Mouse (Mus musculus) induced T-regulatory cell, adult 2 months (primary cell): ENCODE measurements around the gene Gm1673.

Experiments
- DNase-seq: peaks from one replicate; pipeline ENCODE4 v3.0.0-alpha.2; 2012; ENCODE audit warnings: low read depth

The Gm1673 gene

GRCm38 (mm10) chr5:33997829-33998504 lies 14.7 kb downstream of the Gm1673 start:
- no peak for DNase-seq

GRCm38 (mm10) chr5:33998505-33998877 lies 15.3 kb downstream of the Gm1673 start:
- DNase-seq: no peak

- no peak for DNase-seq
Observed at GRCm38 (mm10) chr5:33999466-34000090, 16.3 kb downstream of the Gm1673 start.

- DNase-seq: no peak
Observed at GRCm38 (mm10) chr5:34000809-34001208, 17.6 kb downstream of the Gm1673 start.

- no peak for DNase-seq
Observed at GRCm38 (mm10) chr5:34001401-34001800, 18.2 kb downstream of the Gm1673 start.

- DNase-seq: no peak
Observed at GRCm38 (mm10) chr5:34002636-34003035, 19.4 kb downstream of the Gm1673 start.

- DNase-seq: no peak
Observed at GRCm38 (mm10) chr5:34004618-34005017, 21.4 kb downstream of the Gm1673 start.

- DNase-seq: no peak
Observed at GRCm38 (mm10) chr5:34006832-34007231, 23.6 kb downstream of the Gm1673 start.

GRCm38 (mm10) chr5:34007392-34007941 lies 24.2 kb downstream of the Gm1673 start:
- no peak for DNase-seq

- DNase-seq: no peak
Observed at GRCm38 (mm10) chr5:34014652-34015051, 31.4 kb downstream of the Gm1673 start.

- no peak for DNase-seq
Observed at GRCm38 (mm10) chr5:34018968-34019367, 35.7 kb downstream of the Gm1673 start.

GRCm38 (mm10) chr5:34030101-34030500 lies 46.9 kb downstream of the Gm1673 start:
- DNase-seq: no peak

GRCm38 (mm10) chr5:34031022-34031421 lies 47.8 kb downstream of the Gm1673 start:
- no peak for DNase-seq

GRCm38 (mm10) chr5:34032520-34032919 lies 49.3 kb downstream of the Gm1673 start:
- DNase-seq: no peak
